Mouse (Mus musculus): ENCODE measurements around the gene Ano8.
"Not testable (repeated sequence)": the region's sequence is repeated elsewhere in the genome, so short reads cannot be mapped to it uniquely, and the experiment has no call there.

Ano8 gene

DNA sequence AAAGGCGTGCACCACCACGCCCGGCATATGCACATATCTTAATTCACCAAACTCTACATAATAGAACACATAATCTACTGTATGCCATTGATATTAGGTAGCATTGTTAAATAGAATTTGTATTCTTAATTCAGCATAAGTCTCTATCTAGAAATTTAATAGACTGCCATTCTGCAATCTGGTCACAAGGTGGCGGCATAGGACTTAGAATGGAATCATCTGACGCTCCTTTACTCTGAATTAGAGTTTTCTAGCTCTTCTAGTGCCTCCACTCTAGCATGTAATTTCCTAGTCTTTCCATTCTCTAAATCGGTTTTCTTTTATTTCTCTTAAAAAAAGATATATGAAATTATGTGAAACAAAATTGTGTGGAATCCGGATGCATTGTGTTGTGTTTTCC lies 44.4 kb downstream of the Ano8 start:
- peak; percentile 56 for DNase-seq (ENCODE audit: low spot score)

DNA sequence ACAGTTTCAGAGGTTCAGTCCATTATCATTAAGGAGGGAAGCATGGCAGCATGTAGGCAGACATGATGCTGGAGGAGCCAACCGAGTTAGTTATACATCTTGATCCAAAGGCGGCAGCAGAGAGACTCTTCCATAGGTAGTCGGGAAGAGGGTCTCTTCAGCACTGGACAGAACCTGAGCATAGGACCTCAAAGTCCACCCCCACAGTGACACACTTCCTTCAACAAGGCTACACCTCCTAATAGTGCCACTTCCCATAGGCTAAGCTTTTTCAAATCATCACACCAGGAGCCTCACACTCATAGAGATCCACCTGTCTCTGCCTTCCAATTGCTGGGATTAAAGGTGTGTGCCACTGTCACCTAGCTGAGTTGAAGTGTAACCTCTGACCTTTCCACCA lies 48.7 kb downstream of the Ano8 start:
- DNase-seq (ENCODE audit: low spot score) = no peak

DNA sequence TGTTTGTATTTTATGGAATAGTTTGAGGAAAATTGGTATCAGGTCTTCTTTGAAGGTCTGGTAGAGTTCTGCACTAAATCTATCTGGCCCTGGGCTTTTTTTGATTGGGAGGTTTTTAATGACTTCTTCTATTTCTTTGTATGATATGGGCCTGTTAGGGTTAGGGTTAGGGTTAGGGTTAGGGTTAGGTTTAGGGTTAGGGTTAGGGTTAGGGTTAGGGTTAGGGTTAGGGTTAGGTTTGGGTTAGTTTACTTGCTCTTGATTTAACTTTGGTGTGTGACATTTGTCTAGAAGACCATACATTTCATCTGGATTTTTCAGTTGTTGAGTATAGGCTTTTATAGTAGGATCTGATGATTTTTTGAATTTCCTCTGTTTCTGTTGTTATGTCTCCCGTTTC lies 52.8 kb downstream of the Ano8 start:
- DNase-seq (ENCODE audit: low spot score) = not testable (repeated sequence)

All from urinary bladder, postnatal 25 days (tissue).